Mouse (Mus musculus): ENCODE results near the gene Apopt1.

The Apopt1 gene

GRCm38 (mm10) chr12:111681305-111681704, 31.8 kb upstream of the Apopt1 start:
- peak; percentile 73 to 77 for DNase-seq

- DNase-seq, result no peak
Observed at GRCm38 (mm10) chr12:111682003-111682402, 31.1 kb upstream of the Apopt1 start.

- no peak for DNase-seq
Observed at GRCm38 (mm10) chr12:111682806-111683205, 30.3 kb upstream of the Apopt1 start.

- peak in 1 of 2 experiments; percentile 33 for DNase-seq
Observed at GRCm38 (mm10) chr12:111686390-111686789, 26.7 kb upstream of the Apopt1 start.

- DNase-seq, result peak; percentile 90 to 91
Observed at GRCm38 (mm10) chr12:111687350-111688068, 25.6 kb upstream of the Apopt1 start.

GRCm38 (mm10) chr12:111688069-111688428, 25.0 kb upstream of the Apopt1 start:
- peak; percentile 74 to 79 for DNase-seq

- peak; percentile 45 to 53 for DNase-seq
Observed at GRCm38 (mm10) chr12:111689426-111689825, 23.6 kb upstream of the Apopt1 start.

GRCm38 (mm10) chr12:111691346-111691872, 21.7 kb upstream of the Apopt1 start:
- peak; percentile 50 to 60 for DNase-seq

GRCm38 (mm10) chr12:111692899-111693298, 20.2 kb upstream of the Apopt1 start:
- DNase-seq, result peak; percentile 27 to 36

- DNase-seq, result peak; percentile 75 to 86
Observed at GRCm38 (mm10) chr12:111693341-111694270, 19.5 kb upstream of the Apopt1 start.

- DNase-seq, result no peak
Observed at GRCm38 (mm10) chr12:111694271-111694781, 18.7 kb upstream of the Apopt1 start.

- peak; percentile 66 to 69 for DNase-seq
Observed at GRCm38 (mm10) chr12:111694880-111695804, 17.9 kb upstream of the Apopt1 start.

- peak; percentile 92 to 93 for DNase-seq
Observed at GRCm38 (mm10) chr12:111696239-111696638, 16.8 kb upstream of the Apopt1 start.

- no peak for DNase-seq
Observed at GRCm38 (mm10) chr12:111697708-111698107, 15.4 kb upstream of the Apopt1 start.

GRCm38 (mm10) chr12:111698346-111698913, 14.6 kb upstream of the Apopt1 start:
- DNase-seq, result peak; percentile 90 to 91

- DNase-seq, result no peak
Observed at GRCm38 (mm10) chr12:111699542-111699941, 13.5 kb upstream of the Apopt1 start.

GRCm38 (mm10) chr12:111700920-111701458, 12.1 kb upstream of the Apopt1 start:
- DNase-seq, result no peak

GRCm38 (mm10) chr12:111703301-111703700, 9.8 kb upstream of the Apopt1 start:
- no peak for DNase-seq

GRCm38 (mm10) chr12:111704609-111705008, 8.5 kb upstream of the Apopt1 start:
- peak; percentile 53 to 59 for DNase-seq

- DNase-seq, result peak in 1 of 2 experiments; percentile 41
Observed at GRCm38 (mm10) chr12:111705186-111705973, 7.7 kb upstream of the Apopt1 start.
